Mouse (Mus musculus): Measurements from ENCODE around the gene Kiss1r.

GRCm38 (mm10) chr10:79872862-79873261 lies 43.9 kb upstream of the Kiss1r start:
- TF ChIP-seq CTCF (IDR thresholded peaks at IDR 0.05; ENCODE audit: low read depth, low read length) (no peak), POLR2A (IDR thresholded peaks at IDR 0.05; ENCODE audit: insufficient read depth, low read length) (no peak), EP300 (IDR thresholded peaks at IDR 0.05; ENCODE audit: insufficient read depth, low read depth, low read length) (no peak)
